Mouse (Mus musculus) heart, adult 10 weeks (tissue): ENCODE results near the gene Ell. TPM values are rescaled to one million over a fixed set of nuclear protein-coding genes. Genes with fewer than 3 reads are reported as not detected.

Source experiments
- polyA plus RNA-seq: library from polyadenylated mRNA; stranded (reverse); fragments of 350-450 nt; fragmentation: Illumina TruSeq; extraction: RNeasy Lipid Tissue Mini Kit (QIAGEN cat#74804); gene quantifications from one replicate; pipeline ENCODE4 v1.2.3, GENCODE M21; 2014; ENCODE audit warnings: low read depth, low replicate concordance

The Ell gene
- polyA plus RNA-seq: 11.8 TPM

DNA sequence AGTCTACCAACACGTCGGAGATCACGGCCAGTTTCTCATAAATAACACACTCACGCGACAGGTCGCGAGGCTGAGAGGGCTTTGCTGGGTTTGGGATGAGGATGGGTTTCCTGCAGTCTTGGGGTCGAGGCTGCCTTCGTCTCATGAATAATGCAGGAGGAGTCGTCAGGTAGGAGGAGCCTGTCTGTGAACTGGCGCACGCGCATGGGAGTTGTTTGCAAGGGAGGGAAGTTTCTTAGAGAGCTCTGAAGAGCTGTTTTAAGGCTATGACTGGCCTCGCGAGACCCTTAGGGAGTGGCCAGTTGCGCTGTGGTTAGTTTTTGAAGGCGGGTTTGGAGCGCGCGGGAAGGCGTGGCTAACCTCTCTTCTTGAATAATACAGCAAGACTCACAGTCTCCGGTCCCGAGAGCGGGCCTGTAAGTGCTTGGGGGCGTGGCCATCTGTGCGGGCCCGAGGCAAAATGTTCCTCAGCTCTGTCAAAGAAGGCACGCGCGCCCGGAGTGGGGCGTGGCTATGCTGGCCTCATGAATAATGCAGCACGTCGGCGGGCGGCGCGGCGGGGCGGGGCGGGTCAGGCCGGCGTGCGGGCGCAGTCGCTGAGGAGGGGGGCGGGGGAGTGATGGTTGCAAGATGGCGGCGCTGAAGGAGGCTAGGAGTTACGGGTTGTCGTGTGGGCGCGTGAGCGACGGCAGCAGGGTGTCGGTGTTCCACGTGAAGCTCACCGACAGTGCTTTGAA is at the start of gene Ell:
Ell (plus strand) TSS at position 381 of the 737 bp plus-strand sequence.

GRCm38 (mm10) chr8:70492664-70493640 is 46.3 kb upstream of the Ell start, which contains the start of gene Crlf1:
TSS of gene Crlf1 (plus strand) at chr8:70493158.

DNA sequence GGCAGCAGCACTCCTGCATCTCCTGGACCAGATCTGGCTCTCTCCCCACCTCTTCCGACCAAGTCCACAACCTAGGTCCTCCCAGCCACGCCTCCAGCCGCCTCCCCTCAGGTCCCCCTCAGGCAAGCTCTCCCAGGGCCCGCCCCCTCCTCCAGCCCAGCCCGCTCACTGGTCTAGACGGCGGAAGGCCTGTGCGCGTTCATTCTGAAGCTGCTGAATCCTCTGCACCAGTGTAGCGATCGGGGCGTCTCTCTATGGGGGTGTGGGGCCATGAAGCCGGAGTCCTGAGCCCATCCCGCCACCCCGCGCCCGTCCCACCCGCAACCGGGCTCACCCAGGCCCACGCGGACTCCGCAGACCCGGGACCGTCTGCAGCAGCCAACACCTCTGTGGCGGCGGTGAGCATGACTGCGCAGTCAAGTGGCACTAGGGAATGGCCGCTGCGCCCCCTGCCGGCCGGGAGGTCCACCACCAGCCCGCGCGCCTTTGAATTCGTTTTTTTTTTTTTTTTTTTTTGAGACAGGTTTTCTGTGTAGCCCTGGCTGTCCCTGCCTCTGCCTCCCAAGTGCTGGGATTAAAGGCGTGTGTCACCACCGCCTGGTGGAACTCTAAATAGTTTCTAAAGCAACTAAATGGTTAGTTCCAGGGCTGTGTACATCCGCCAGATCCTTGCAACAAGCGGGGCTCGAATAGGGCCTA is 32.8 kb upstream of the Ell start, which contains the start of gene Rex1bd:
Rex1bd (minus strand) TSS at position 425 of the 699 bp plus-strand sequence.

DNA sequence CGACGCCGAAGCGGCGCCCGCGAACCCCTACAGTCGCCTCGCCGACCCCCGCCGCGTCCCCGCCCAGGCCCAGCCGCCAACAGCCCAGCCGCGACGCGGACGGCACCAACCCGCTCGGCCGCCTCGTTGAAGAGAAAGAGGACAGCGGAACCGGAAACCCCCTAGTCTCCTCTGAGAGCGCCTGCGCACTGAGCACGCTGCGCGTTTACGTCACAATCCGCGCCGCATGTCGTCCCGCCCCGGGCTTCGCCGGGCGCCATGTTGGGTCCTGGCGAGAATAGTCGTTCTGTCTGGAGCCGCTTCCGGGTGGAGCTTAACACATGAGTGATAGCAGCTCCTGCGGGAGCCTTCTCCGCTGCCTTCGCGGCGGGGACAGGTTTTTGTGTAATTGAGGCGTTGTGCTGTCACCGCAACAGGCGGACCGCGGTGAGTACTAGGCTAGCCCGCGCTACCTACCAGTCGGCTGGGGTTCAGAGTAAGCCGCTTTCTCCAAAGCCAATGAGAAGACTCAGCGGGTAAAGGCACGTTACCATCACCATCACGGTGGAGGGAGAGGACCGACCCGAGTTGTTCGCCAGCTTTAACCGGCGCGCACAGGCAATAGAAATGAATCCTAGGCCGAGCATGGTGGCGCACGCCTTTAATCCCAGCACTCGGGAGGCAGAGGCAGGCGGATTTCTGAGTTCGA is 28.9 kb upstream of the Ell start, which contains the start of gene Uba52:
Uba52 (minus strand) TSS at position 574 of the 688 bp plus-strand sequence.

GRCm38 (mm10) chr8:70527512-70528181 is 11.6 kb upstream of the Ell start, which contains the start of the genes Fkbp8 and Kxd1:
TSS of gene Fkbp8 (plus strand) at chr8:70527724.
TSS of gene Kxd1 (minus strand) at chr8:70527956.

DNA sequence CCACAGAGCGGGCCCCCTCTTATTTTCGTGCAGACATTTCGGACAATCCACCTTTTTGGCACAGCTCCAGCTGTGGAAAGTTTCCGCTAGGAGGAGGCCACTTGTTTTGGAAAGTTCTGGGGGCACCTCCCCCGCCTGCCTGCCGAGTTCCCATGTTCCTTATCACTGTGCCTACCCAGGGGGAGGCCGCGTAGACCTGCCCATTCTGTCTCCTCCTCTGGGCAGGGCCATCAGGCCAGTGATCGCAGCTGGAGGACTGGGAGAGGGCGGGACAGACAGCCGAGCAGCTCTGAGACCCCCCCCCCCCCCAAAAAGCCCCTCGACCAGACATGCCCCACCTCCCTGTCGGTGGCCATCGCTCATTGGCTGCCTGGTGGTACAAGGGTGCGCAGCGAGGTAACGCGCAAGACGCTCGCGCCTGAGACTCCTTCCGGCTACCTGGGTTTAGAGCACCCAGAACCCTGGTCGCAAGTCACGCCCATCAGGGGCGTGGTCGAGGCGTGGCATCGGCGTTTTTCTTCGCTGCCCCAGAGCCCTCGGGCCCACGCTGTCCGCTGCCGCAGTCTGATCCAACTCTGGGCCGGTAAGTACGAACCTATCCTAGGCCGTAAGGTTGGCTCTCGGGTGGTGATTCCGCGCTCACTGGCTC is 54.8 kb downstream of the Ell start, which contains the start of gene Isyna1:
Isyna1 (plus strand) TSS at position 413 of the 649 bp plus-strand sequence.

GRCm38 (mm10) chr8:70608749-70609367 is 69.6 kb downstream of the Ell start, which contains the start of gene Ssbp4:
TSS of gene Ssbp4 (minus strand) at chr8:70608872.

GRCm38 (mm10) chr8:70615894-70616293 is 76.6 kb downstream of the Ell start, which contains the start of gene Lrrc25:
TSS of gene Lrrc25 (plus strand) at chr8:70616155.

DNA sequence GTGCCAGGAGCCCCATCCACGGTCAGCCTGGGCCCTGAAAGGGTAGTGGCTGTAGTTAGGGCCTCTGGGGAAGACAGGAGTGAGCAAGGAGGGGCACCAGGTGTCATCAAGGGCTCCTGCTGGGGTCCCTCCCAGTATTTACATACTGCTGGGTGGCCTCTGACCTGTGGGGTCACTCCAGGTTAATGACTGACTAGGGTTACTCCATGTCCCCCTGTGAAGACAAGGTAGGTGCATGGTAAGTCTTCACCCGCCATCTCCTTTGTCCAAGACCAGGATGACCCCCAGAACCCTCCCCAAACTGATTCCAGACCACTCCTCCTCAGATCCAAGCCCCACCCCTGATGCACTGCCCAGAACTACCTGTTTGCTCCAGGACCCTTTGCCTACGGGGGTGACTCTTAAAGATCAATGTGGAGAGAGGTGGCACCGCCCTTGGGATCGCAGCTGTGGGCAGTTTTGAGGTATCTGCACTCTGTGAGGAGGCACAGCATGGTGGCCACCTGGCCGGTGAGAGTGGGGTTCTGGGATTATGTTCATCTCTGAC is 93.2 kb downstream of the Ell start, which contains the start of gene Gdf15:
Gdf15 (minus strand) TSS at position 111 of the 547 bp plus-strand sequence.

Other genes starting within 250 kb of the Ell start
- 22.8 TPM for gene Ddx49, start 237.0 kb upstream of the Ell start, polyA plus RNA-seq
- gene Cope, start 236.9 kb upstream of the Ell start, polyA plus RNA-seq: 126 TPM
- 0.68 TPM for gene Cers1, start 223.7 kb upstream of the Ell start, polyA plus RNA-seq
- gene Gdf1, start 209.6 kb upstream of the Ell start, polyA plus RNA-seq: not detected
- 27.5 TPM for gene Upf1, start 186.2 kb upstream of the Ell start, polyA plus RNA-seq
- 11.6 TPM for gene Comp, start 165.9 kb upstream of the Ell start, polyA plus RNA-seq
- gene Crtc1, start 99.9 kb upstream of the Ell start, polyA plus RNA-seq: 7.9 TPM
- gene Klhl26, start 62.5 kb upstream of the Ell start, polyA plus RNA-seq: 9.1 TPM
- not detected for gene Tmem59l, start 52.1 kb upstream of the Ell start, polyA plus RNA-seq
- gene Crlf1, start 46.3 kb upstream of the Ell start, polyA plus RNA-seq: 0.63 TPM
- gene Rex1bd, start 32.7 kb upstream of the Ell start, polyA plus RNA-seq: 105 TPM
- 1,940 TPM for gene Uba52, start 28.7 kb upstream of the Ell start, polyA plus RNA-seq
- 152 TPM for gene Fkbp8, start 11.7 kb upstream of the Ell start, polyA plus RNA-seq
- 118 TPM for gene Kxd1, start 11.5 kb upstream of the Ell start, polyA plus RNA-seq
- gene Isyna1, start 54.9 kb downstream of the Ell start, polyA plus RNA-seq: 33.1 TPM
- 42.1 TPM for gene Ssbp4, start 69.4 kb downstream of the Ell start, polyA plus RNA-seq
- gene Lrrc25, start 76.7 kb downstream of the Ell start, polyA plus RNA-seq: 2.3 TPM
- 2.1 TPM for gene Gdf15, start 93.0 kb downstream of the Ell start, polyA plus RNA-seq
- 23.9 TPM for gene Pgpep1, start 120.9 kb downstream of the Ell start, polyA plus RNA-seq
- gene Lsm4, start 133.8 kb downstream of the Ell start, polyA plus RNA-seq: 90.3 TPM
- 59.5 TPM for gene Jund, start 159.5 kb downstream of the Ell start, polyA plus RNA-seq
- not detected for gene Iqcn, start 164.0 kb downstream of the Ell start, polyA plus RNA-seq
- gene Gm3336, start 179.1 kb downstream of the Ell start, polyA plus RNA-seq: not detected
- gene Pde4c, start 184.3 kb downstream of the Ell start, polyA plus RNA-seq: 7.0 TPM
- gene Rab3a, start 215.2 kb downstream of the Ell start, polyA plus RNA-seq: 57.6 TPM
- gene Mpv17l2, start 221.5 kb downstream of the Ell start, polyA plus RNA-seq: 19.0 TPM
- gene Pik3r2, start 237.3 kb downstream of the Ell start, polyA plus RNA-seq: 24.1 TPM